Mouse (Mus musculus) E14TG2a.4 (cell line): ENCODE data around the gene Arhgef10l.

Source experiments
- CTCF ChIP-seq: conservative IDR thresholded peaks from 2 replicates; pipeline ENCODE4 v1.5.1; 2014; ENCODE audit warnings: low read length
- NANOG ChIP-seq: IDR thresholded peaks from 2 replicates; pipeline ENCODE4 v1.6.1; 2014; ENCODE audit warnings: borderline replicate concordance, low read length, mixed read lengths
- POU5F1 ChIP-seq: IDR thresholded peaks from 2 replicates; pipeline ENCODE4 v1.6.1; 2014; ENCODE audit warnings: low read length, borderline replicate concordance

- TF ChIP-seq CTCF (no peak), POU5F1 (no peak), NANOG (no peak)
Measured at GRCm38 (mm10) chr4:140700269-140701018, 34.6 kb upstream of the Arhgef10l start, which contains the start of gene Rcc2.
